Mouse (Mus musculus) C2C12 (cell line): Measurements from ENCODE around the gene Gm10644.

Experiments
- CEBPB ChIP-seq: IDR thresholded peaks from one replicate; pipeline ENCODE4 v1.6.1; 2011; ENCODE audit warnings: low read depth, mild to moderate bottlenecking, control low read depth, moderate library complexity
- CTCF ChIP-seq: IDR thresholded peaks from one replicate; pipeline ENCODE4 v1.5.1; 2011; ENCODE audit not compliant: control insufficient read depth, insufficient read depth, insufficient read length
- FOSL1 ChIP-seq: IDR thresholded peaks from one replicate; pipeline ENCODE4 v1.8.0; 2011; ENCODE audit warnings: mild to moderate bottlenecking, low read length; ENCODE audit not compliant: poor library complexity, insufficient read depth, severe bottlenecking
- MAX ChIP-seq: IDR thresholded peaks from one replicate; pipeline ENCODE4 v1.6.1; 2011; ENCODE audit warnings: mild to moderate bottlenecking, control low read depth
- MYOD1 ChIP-seq: IDR thresholded peaks from one replicate; pipeline ENCODE4 v1.6.1; 2011; ENCODE audit warnings: low read depth; ENCODE audit not compliant: control insufficient read depth, insufficient read length
- MYOG ChIP-seq: IDR thresholded peaks from one replicate; pipeline ENCODE4 v1.6.1; 2011; ENCODE audit not compliant: control insufficient read depth, insufficient read length; ENCODE audit errors: extremely low read depth
- USF1 ChIP-seq: IDR thresholded peaks from one replicate; pipeline ENCODE4 v1.6.1; 2011; ENCODE audit warnings: low read depth, mild to moderate bottlenecking, control low read depth, moderate library complexity

- TF ChIP-seq USF1: no peak
- no peak for TF ChIP-seq CTCF
- no peak for TF ChIP-seq MAX
- TF ChIP-seq MYOG: no peak
- no peak for TF ChIP-seq MYOD1
- TF ChIP-seq CEBPB: no peak
- no peak for TF ChIP-seq FOSL1
Observed at GRCm38 (mm10) chr8:83896461-83896860, 58.5 kb downstream of the Gm10644 start.
